Mouse (Mus musculus): Measurements from ENCODE around the gene Capzb. TPM values are rescaled to one million over a fixed set of nuclear protein-coding genes. Genes with fewer than 3 reads are reported as not detected.

Gene Capzb
- polyA plus RNA-seq, 1 experiment: 172 TPM

DNA sequence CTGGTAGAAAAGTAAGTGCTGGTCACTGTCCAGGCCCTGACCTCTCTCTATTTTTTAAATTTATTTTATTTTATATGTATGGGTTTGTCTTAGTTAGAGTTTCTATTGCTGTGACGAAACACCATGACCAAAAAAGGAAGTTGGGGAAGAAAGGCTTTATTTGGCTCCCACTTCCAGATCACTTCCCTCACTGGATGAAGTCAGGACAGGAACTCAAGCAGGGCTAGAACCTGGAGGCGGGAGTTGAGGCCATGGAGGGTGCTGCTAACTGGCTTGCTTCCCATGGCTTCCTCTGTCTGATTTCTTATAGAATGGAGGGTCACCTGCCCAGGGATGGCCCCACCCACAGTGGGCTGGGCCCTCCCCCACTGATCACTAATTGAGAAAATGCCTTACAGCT lies 31.6 kb upstream of the Capzb start:
- DNase-seq: no peak
- no peak overlapping the region for H3K4me3 ChIP-seq (replicated peaks; ENCODE audit: extremely low read depth, low read depth, low read length)
- WGBS: 59% methylated on average over 2 of the region's 2 CpGs
- TF ChIP-seq POLR2A (IDR thresholded peaks at IDR 0.05; ENCODE audit: borderline replicate concordance, extremely low read depth, low read depth, low read length) (no peak), CTCF (IDR thresholded peaks at IDR 0.05; ENCODE audit: insufficient read depth, low read length) (no peak)
- no peaks in the 10 kb centered on the region for H3K4me1 ChIP-seq (ENCODE audit: control insufficient read depth, insufficient read depth, low read length)

- no peak overlapping the region for H3K4me3 ChIP-seq (replicated peaks; ENCODE audit: extremely low read depth, low read depth, low read length)
- DNase-seq: no peak
- TF ChIP-seq CTCF (IDR thresholded peaks at IDR 0.05; ENCODE audit: insufficient read depth, low read length) (no peak), POLR2A (IDR thresholded peaks at IDR 0.05; ENCODE audit: borderline replicate concordance, extremely low read depth, low read depth, low read length) (no peak)
- no peaks in the 10 kb centered on the region for H3K4me1 ChIP-seq (ENCODE audit: control insufficient read depth, insufficient read depth, low read length)
- 88% methylated on average over 6 of the region's 6 CpGs for WGBS
Measured at GRCm38 (mm10) chr4:139164082-139164481, 28.6 kb upstream of the Capzb start.

- no peak overlapping the region for H3K4me3 ChIP-seq (replicated peaks; ENCODE audit: extremely low read depth, low read depth, low read length)
- no peak for DNase-seq
- 84% methylated on average over 8 of the region's 8 CpGs for WGBS
- no peaks in the 10 kb centered on the region for H3K4me1 ChIP-seq (ENCODE audit: control insufficient read depth, insufficient read depth, low read length)
- TF ChIP-seq CTCF (IDR thresholded peaks at IDR 0.05; ENCODE audit: insufficient read depth, low read length) (no peak), POLR2A (IDR thresholded peaks at IDR 0.05; ENCODE audit: borderline replicate concordance, extremely low read depth, low read depth, low read length) (no peak)
Measured at GRCm38 (mm10) chr4:139165259-139165658, 27.4 kb upstream of the Capzb start.

DNA sequence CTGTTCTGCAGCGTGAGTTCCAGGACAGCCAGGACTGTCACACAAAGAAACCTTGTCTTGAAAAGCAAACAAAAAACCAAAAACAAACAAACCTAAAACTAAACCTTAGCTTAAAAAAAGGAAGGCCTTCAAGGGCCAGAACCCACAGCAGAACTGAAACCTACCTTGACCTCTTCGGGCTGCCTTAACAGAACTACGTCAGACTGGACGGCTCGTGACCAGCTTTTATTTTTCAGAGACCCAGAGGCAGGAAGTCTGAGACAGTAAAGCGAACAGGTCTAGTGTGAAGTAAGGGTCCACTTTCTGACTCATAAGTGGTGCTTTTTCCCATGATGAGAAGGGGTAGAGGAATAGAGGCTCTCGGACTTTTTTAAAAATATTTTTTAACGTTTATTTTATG lies 26.5 kb upstream of the Capzb start:
- Histone ChIP-seq H3K4me1 (ENCODE audit: control insufficient read depth, insufficient read depth, low read length) (no peaks in the 10 kb centered on the region), H3K4me3 (replicated peaks; ENCODE audit: extremely low read depth, low read depth, low read length) (no peak overlapping the region)
- DNase-seq: no peak
- 64% methylated on average over 8 of the region's 8 CpGs for WGBS
- no peak for TF ChIP-seq POLR2A (IDR thresholded peaks at IDR 0.05; ENCODE audit: borderline replicate concordance, extremely low read depth, low read depth, low read length)
- TF ChIP-seq CTCF (IDR thresholded peaks at IDR 0.05; ENCODE audit: insufficient read depth, low read length): no peak

GRCm38 (mm10) chr4:139167107-139167506 lies 25.6 kb upstream of the Capzb start:
- Histone ChIP-seq H3K4me1 (ENCODE audit: control insufficient read depth, insufficient read depth, low read length) (no peaks in the 10 kb centered on the region), H3K4me3 (replicated peaks; ENCODE audit: extremely low read depth, low read depth, low read length) (no peak overlapping the region)
- TF ChIP-seq CTCF (IDR thresholded peaks at IDR 0.05; ENCODE audit: insufficient read depth, low read length) (no peak), POLR2A (IDR thresholded peaks at IDR 0.05; ENCODE audit: borderline replicate concordance, extremely low read depth, low read depth, low read length) (no peak)
- no peak for DNase-seq
- WGBS: 53% methylated on average over 8 of the region's 8 CpGs

DNA sequence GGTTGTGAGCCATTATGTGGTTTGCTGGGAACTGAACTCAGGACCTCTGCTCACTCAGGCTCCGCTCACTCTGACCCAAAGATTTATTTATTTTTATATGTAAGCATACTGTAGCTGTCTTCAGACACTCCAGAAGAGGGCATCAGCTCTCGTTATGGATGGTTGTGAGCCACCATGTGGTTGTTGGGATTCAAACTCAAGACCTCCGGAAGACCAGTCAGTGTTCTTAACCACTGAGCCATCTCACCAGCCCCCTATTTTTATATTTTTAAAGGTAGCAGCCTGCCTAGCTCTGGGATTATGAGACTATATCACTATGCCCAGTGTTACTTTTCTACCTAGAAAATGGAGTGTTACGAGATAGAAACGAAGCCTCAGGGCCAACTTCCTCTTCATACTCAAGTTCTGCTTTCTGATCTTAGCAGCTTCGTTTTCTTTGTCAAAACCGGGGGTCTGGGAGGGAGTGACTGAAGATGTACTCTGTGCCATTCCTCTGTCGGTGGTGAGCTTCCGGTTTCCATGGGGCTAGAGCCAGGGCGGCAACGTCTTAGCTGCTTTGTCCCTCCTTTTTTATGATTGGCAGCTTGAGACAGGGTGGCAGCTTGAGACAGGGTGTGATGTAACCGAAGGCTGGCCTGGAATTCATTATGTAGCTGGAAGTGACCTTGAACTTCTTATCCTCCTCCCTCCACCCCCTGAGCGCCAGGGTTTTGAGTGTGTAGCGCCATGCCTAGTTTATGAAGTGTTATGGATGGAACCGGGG lies 23.5 kb upstream of the Capzb start:
- TF ChIP-seq POLR2A (IDR thresholded peaks at IDR 0.05; ENCODE audit: borderline replicate concordance, extremely low read depth, low read depth, low read length): no peak
- TF ChIP-seq CTCF (IDR thresholded peaks at IDR 0.05; ENCODE audit: insufficient read depth, low read length): no peak
- Histone ChIP-seq H3K4me3 (replicated peaks; ENCODE audit: extremely low read depth, low read depth, low read length) (no peak overlapping the region), H3K4me1 (ENCODE audit: control insufficient read depth, insufficient read depth, low read length) (no peaks in the 10 kb centered on the region)
- WGBS: 41% methylated on average over 15 of the region's 15 CpGs
- no peak for DNase-seq

DNA sequence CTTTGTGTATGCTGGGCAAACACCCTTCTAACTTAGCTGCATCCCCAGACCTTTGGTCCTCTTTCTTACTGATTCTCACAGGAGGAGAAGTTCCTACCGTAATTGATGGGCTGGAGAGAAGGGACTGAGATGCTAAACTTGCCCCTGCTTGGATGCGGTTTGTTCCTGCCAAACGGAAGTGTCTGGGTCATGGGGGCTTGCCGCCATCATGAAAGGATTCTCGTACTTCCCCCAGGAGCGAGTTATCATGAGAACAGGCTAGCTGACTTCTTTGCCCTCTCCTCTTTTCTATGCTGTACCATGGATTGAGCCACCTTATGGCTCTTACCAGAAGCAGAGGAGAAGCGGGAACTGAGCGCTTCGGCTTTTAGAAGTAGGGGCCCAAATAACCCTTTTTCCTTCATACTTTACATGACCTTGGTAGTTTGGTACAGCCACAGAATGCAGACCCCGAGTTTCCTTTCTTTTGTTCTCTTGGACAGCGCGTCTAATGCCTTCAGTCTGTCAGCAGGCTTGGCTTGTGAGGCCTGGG lies 22.9 kb upstream of the Capzb start:
- Histone ChIP-seq H3K4me1 (ENCODE audit: control insufficient read depth, insufficient read depth, low read length) (0 out of 2 replicates have a peak, but pooled peaks cover 2% of the 10 kb centered on the region), H3K4me3 (replicated peaks; ENCODE audit: extremely low read depth, low read depth, low read length) (no peak overlapping the region)
- no peak for DNase-seq
- whole genome bisulfite sequencing: 67% methylated on average over 12 of the region's 12 CpGs
- TF ChIP-seq CTCF (IDR thresholded peaks at IDR 0.05; ENCODE audit: insufficient read depth, low read length) (no peak), POLR2A (IDR thresholded peaks at IDR 0.05; ENCODE audit: borderline replicate concordance, extremely low read depth, low read depth, low read length) (no peak)

DNA sequence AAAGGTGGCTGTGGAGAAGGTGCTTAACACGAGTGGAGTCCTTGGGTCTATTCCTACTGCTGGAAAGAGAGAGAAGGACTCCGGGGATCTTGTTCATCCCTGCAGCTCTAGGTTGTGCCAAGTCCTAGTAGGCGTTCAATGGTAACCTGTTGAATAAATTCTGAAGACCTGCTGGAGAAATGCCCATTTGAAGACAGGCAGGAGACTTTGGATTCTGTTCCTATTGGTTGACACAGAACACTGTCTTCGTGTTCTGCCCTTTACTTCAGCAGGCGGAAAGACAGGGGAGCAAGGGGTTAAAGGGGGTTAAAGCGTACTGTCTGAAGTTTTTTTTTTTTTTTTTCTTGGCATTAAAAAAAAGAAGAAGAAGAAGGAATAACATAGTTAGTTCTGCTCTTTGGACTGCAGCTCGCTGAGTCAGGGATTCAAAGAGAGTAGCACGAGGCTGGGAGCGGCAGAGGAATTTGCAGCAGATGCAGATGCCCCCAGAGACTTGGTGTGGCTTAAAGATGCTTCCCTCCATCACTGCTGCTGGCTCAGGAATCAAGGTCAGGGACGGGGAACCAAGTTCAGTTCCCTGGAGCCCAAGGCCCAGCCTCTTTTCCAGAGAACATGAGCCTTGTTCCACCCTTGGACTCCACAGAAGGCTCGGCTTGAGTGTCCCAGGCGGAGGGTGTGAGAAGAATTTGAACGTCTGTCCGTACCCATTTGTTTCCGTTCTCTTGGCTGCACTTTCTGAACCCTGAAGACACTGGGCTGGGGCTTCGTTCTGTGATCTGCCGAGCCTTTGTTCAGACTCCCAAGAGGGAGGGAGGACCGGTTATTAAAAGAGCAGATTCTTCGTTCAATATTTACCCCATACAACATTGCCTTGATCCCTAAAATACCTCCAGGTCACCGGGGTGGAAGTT lies 17.4 kb upstream of the Capzb start:
- Histone ChIP-seq H3K4me1 (ENCODE audit: control insufficient read depth, insufficient read depth, low read length) (peaks cover 5% of the 10 kb centered on the region; the same call in 1 of the 2 replicates), H3K4me3 (replicated peaks; ENCODE audit: extremely low read depth, low read depth, low read length) (no peak overlapping the region)
- TF ChIP-seq CTCF (IDR thresholded peaks at IDR 0.05; ENCODE audit: insufficient read depth, low read length): no peak
- TF ChIP-seq POLR2A (IDR thresholded peaks at IDR 0.05; ENCODE audit: borderline replicate concordance, extremely low read depth, low read depth, low read length): no peak
- no peak for DNase-seq
- WGBS: 32% methylated on average over 20 of the region's 20 CpGs

GRCm38 (mm10) chr4:139176023-139176422 lies 16.7 kb upstream of the Capzb start:
- 16% methylated on average over 6 of the region's 6 CpGs for WGBS
- H3K4me1 ChIP-seq (ENCODE audit: control insufficient read depth, insufficient read depth, low read length): peaks cover 5% of the 10 kb centered on the region; the same call in 1 of the 2 replicates
- H3K4me3 ChIP-seq (replicated peaks; ENCODE audit: extremely low read depth, low read depth, low read length): no peak overlapping the region
- TF ChIP-seq POLR2A (IDR thresholded peaks at IDR 0.05; ENCODE audit: borderline replicate concordance, extremely low read depth, low read depth, low read length): no peak
- DNase-seq: no peak

Data from lung, adult 2 months (tissue).